Mouse (Mus musculus): ENCODE results near the gene Adat1.
A peak's percentile ranks its signal among the peaks of the same experiment; 100 is the strongest.

The Adat1 gene

GRCm38 (mm10) chr8:111992013-111992702 lies at the start of gene Adat1:
Gene Adat1 (minus strand): TSS chr8:111992302.
- peak; percentile 85 to 90 for DNase-seq

DNA sequence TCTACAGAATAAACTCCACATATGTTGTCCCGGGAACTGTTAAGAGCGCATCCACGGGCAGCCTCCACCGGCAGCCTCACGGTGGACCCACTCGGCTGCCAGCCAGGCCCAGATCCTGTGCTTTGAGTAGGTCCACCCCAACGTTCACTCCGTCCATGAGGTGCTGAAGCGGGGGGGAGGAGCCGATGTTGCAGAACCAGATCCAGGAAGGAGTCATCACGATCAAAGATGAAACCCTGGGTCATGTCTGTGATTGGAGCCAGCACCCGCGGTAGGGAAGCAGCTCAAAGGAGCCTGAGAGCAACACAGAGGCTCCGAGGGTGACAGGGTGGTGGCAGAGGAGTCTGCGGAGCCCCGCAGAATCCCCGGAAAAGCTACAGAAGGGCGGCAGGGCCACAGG lies 45.4 kb upstream of the Adat1 start:
- DNase-seq: no peak

GRCm38 (mm10) chr8:112034603-112035002 lies 42.5 kb upstream of the Adat1 start:
- DNase-seq: peak; percentile 15 to 40

DNA sequence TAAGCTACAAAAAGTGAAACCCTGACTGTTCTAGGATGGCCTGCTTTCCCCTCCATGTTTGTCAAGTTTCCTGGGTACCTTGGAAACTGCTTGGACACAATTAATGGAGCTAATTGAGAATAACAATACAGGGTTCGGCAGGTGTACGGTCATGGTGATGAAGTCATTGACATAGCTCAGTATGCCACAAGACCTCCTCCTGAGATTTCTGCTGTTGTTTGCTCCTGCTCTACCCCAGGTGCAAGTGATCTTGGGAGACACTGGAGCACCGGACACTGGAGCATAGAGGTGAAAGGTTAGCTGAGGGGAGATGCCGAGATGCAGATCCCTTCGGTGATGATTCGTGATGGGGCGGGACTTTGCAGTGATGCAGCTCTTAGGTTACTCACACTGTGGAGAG lies 41.0 kb upstream of the Adat1 start:
- no peak for DNase-seq

DNA sequence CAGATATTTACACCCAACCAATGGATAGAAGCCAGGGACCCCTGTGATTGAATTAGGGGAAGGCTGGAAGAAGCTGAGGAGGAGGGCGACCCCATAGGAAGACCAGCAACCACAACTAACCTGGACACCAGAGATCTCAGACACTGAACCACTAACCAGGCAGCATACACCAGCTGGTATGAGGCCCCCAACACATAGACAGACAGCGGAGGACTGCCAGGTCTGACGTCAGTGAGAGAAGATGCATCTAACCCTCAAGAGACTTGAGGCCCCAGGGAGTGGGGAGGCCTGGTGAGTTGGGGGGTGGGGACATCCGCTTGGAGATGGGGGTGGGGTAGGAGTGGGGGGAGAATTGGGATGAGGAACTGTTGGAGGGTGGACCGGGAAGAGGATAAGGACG lies 38.6 kb upstream of the Adat1 start:
- DNase-seq: no peak

- DNase-seq: no peak
Observed at GRCm38 (mm10) chr8:112029455-112029854, 37.4 kb upstream of the Adat1 start.

- no peak for DNase-seq
Observed at GRCm38 (mm10) chr8:112014936-112015335, 22.8 kb upstream of the Adat1 start, which contains the start of gene Gm6793. Gene Gm6793 (minus strand): TSS chr8:112015036.

DNA sequence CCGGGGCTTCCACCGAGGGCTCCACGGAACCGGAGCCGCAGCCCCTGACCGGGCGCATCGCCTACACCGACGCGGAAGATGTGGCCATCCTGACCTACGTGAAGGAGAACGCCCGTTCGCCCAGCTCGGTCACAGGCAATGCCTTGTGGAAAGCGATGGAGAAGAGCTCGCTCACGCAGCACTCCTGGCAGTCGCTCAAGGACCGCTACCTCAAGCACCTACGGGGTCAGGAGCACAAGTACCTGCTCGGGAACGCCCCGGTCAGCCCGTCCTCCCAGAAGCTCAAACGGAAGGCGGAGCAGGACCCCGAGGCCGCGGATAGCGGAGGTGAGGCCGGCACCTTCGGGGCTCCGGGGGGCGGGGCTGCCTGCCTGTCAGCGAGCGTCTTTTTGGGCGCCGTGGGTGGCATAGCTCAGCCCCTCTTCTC lies 19.7 kb upstream of the Adat1 start:
- peak; percentile 70 to 80 for DNase-seq

GRCm38 (mm10) chr8:112010997-112011815 lies 19.1 kb upstream of the Adat1 start, which contains the start of the genes Kars and Terf2ip:
Gene Kars (minus strand): TSS chr8:112011323.
Gene Terf2ip (plus strand): TSS chr8:112011398.
- DNase-seq: peak; percentile 95 to 96

- no peak for DNase-seq
Observed at GRCm38 (mm10) chr8:112009558-112009957, 17.5 kb upstream of the Adat1 start.

GRCm38 (mm10) chr8:112007669-112008068 lies 15.6 kb upstream of the Adat1 start:
- DNase-seq: no peak

DNA sequence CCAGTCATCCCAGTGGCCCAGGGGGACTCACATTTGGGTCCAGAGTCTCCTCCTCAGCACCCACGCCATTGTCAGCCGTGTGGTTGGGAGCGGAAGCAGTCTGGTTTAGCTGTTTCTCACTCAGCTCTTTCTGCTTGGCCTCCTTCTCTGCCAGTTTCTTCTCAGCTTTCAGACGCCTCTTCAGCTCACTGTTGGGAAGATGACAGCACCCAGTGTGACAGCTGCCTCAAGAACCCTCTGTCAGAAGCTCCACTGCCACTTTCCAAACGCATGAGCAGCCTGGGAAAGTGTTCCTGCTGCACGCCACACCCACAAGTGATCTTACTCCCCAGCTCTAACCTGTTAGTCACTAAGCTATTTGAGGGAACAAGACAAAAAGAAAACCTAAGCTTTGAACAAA lies 13.5 kb upstream of the Adat1 start:
- DNase-seq: no peak

GRCm38 (mm10) chr8:112004754-112005153 lies 12.7 kb upstream of the Adat1 start:
- DNase-seq: peak in 1 of 2 experiments; percentile 18

- no peak for DNase-seq
Observed at GRCm38 (mm10) chr8:111992703-111993039, 569 bp upstream of the Adat1 start.

DNA sequence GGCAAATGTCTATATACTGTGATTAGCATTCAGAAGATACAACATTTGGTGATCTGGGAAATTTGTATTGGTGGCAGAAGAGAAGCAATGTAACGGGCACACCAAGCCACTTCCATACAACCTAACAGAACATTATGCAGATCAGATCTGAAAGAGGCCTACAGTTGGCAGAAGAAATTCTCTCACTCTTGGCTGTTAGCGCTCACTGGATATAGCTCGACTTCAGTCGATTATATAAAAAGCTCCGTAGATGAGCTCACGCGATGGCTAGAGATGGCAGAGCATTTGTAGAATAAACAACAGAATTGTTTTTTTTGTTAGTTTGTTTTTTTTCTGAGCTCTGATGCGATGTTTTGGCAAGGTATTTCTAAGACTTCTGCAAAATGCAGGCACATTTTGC lies 824 bp downstream of the Adat1 start:
- no peak for DNase-seq

GRCm38 (mm10) chr8:111989911-111990310 lies 2.2 kb downstream of the Adat1 start:
- peak; percentile 51 to 65 for DNase-seq

GRCm38 (mm10) chr8:111984511-111984910 lies 7.6 kb downstream of the Adat1 start:
- no peak for DNase-seq

DNA sequence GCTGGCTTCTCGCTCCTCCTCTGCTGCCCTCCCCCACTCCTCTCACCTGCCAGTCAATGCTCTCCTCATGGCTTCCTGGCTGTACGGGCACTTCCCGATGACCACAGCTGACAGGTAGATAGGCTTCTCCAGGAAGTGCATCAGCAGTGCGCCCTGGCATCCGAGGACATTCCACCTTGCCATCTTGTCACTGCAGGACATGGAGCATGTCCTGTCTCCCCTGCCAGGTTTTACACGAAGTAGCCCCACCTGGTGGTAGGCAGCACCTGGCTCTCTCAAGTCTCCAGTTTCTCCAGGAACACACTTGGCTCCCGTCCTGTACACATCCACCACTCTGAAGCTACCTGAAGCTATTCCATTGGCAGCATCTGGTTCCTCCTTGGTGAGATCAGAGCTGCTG lies 10.0 kb downstream of the Adat1 start:
- peak in 1 of 2 experiments; percentile 12 for DNase-seq

GRCm38 (mm10) chr8:111978147-111978546 lies 14.0 kb downstream of the Adat1 start:
- DNase-seq: no peak

DNA sequence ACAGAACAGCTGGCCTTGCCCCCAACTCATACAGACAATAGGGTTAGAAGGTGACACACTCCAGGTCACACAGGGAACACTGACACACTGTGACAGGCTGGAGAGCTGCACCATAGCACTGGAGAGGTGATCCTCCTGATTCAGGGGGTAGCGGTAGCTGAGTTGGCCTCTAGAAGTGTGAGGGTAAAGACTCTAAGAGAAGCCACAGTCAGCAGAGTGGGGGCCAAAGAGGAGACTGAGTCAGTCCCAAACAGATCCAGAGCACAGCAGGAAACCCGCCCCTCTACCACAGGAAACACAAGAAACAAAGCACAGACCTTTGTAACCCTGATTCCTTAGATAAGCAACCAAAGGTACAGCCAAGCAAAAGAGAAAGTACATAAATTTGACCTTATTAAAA lies 15.8 kb downstream of the Adat1 start:
- no peak for DNase-seq

DNA sequence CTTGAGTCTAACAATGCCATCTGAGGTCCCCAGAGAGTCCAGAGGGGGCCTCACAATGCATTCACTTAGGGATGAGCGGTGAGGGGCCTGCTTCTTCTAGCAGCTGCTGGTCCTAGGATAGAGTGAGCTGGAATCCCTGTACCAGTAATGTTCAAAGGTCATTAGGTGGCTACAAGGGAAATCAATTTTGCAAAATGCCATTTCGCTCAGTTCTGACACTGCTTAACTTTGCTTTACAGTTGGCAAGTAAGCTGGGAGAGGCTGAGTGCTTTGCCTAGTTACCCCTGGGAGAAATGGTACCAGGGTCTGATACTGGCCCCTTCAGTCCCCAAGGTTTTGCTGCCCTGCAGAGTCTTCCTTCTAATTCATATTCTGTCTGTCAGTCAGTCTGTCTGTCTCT lies 16.4 kb downstream of the Adat1 start:
- no peak for DNase-seq

DNA sequence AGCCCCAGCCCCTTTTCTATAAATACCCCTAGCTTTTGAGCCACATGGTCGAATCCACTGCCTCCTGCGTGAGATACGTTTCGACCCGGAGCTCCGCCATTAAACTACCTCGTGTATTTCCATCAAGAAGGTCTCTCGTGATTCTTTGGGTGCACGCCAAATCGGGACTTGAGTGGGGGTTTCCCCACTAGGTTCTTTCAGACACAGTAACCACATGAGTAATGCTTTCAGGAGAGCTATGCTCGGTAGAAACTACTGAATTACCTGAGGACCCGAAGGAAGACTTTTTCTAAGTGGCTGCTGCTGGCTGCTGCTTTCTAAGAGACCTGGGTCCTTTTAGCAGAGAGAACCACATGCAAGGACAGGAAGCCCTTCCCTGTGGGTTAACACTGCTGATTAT lies 18.0 kb downstream of the Adat1 start:
- no peak for DNase-seq

DNA sequence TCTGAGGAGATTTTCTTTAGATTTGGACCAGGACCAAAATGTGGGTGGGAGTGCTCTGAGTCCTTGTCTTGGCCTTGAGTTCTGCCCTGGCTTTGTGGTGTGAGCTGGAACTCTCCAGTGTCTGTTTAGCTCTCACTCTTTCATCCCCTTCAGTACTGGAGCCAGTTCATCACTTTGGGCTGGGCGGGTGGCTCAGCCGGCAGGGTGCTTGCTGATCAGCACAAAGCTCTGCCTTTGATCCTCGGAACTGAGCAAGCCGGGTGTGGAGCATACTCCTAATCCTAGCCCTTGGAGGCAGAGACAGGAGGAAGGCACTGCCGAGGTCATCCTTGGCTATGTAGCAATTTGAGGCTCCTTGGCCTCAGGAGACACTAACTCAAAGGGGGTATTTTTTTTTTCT lies 23.1 kb downstream of the Adat1 start:
- DNase-seq: no peak

- DNase-seq: no peak
Observed at GRCm38 (mm10) chr8:111968541-111968940, 23.6 kb downstream of the Adat1 start.

Measured in lung, adult 18-20 months (tissue).